Mouse (Mus musculus): ENCODE data around the gene Rftn1. TPM values are rescaled to one million over a fixed set of nuclear protein-coding genes. Genes with fewer than 3 reads are reported as not detected.

The Rftn1 gene
- polyA plus RNA-seq, 1 experiment from 2014 or later: 14.7 TPM

DNA sequence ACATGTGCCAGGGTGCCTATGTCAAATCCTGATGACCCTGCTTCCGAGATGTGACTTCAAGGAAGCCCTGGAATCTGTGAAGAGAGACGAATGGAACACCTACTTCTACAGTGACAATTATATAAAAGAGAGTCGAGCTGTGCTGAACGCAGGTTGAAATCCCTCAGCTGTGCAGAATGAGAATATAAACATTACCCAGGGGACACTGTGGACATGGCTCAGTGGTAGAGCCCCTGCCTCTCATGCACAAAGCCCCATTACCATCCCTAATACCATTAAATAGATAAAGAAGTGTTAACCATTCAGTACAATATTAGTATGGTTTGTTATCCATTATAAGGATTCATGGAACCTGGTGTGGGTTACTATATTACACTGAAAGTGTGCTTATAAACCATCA lies 7.2 kb downstream of the Rftn1 start:
- no peaks in the 10 kb centered on the region; the same call in 1 of the 2 replicates for H3K4me1 ChIP-seq
- ATAC-seq (replicated peaks; ENCODE audit: low FRiP score): no peak
- no peaks in the 10 kb centered on the region for H3K36me3 ChIP-seq
- WGBS: 80% methylated on average over 4 of the region's 4 CpGs
- H3K27ac ChIP-seq: no peak overlapping the region
- H3K9ac ChIP-seq: no peak overlapping the region
- no peaks in the 10 kb centered on the region for H3K9me3 ChIP-seq (replicated peaks)
- H3K4me3 ChIP-seq (replicated peaks): no peak overlapping the region
- no peak overlapping the region for H3K4me2 ChIP-seq
- no peaks in the 10 kb centered on the region for H3K27me3 ChIP-seq

DNA sequence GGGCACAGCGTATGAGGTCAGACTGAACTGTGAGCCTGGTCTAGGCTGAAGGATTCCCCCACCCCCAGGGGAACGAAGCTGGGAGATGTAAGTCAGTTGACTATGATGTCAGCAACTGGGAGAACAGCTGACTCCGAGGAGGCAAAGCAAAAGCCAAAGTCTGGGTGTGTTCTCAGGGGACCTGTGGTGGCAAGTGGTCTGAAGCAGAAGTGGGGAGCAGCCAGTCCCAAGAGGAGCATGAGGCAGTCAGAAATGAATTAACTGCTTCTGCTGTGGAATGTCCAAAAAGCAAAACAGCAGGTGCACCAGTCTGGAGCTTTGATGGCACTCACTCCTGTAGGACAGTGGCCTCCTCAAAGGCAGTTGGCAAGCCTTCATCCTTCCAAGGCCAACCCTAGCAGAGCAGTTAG lies 7.9 kb downstream of the Rftn1 start:
- H3K9me3 ChIP-seq (replicated peaks): no peaks in the 10 kb centered on the region
- no peak overlapping the region for H3K27ac ChIP-seq
- no peaks in the 10 kb centered on the region for H3K27me3 ChIP-seq
- no peak overlapping the region for H3K4me2 ChIP-seq
- ATAC-seq (replicated peaks; ENCODE audit: low FRiP score): no peak
- no peaks in the 10 kb centered on the region for H3K36me3 ChIP-seq
- H3K9ac ChIP-seq: no peak overlapping the region
- H3K4me1 ChIP-seq: no peaks in the 10 kb centered on the region; the same call in 1 of the 2 replicates
- H3K4me3 ChIP-seq (replicated peaks): no peak overlapping the region
- WGBS: 82% methylated on average over 3 of the region's 3 CpGs

- Histone ChIP-seq H3K4me2 (no peak overlapping the region), H3K27me3 (no peaks in the 10 kb centered on the region), H3K4me3 (replicated peaks) (no peak overlapping the region), H3K9me3 (replicated peaks) (no peaks in the 10 kb centered on the region), H3K36me3 (0 out of 2 replicates have a peak, but pooled peaks cover 5% of the 10 kb centered on the region), H3K9ac (no peak overlapping the region), H3K4me1 (no peaks in the 10 kb centered on the region; the same call in 1 of the 2 replicates), H3K27ac (no peak overlapping the region)
- 83% methylated on average over 4 of the region's 4 CpGs for WGBS
- ATAC-seq (replicated peaks; ENCODE audit: low FRiP score): no peak
Measured at GRCm38 (mm10) chr17:50180899-50181570, 9.4 kb downstream of the Rftn1 start.

GRCm38 (mm10) chr17:50173776-50174175 lies 16.7 kb downstream of the Rftn1 start:
- Histone ChIP-seq H3K4me1 (peaks cover 18% of the 10 kb centered on the region), H3K36me3 (0 out of 2 replicates have a peak, but pooled peaks cover 5% of the 10 kb centered on the region), H3K4me3 (replicated peaks) (no peak overlapping the region), H3K27ac (no peak overlapping the region), H3K4me2 (no peak overlapping the region), H3K27me3 (no peaks in the 10 kb centered on the region), H3K9ac (no peak overlapping the region), H3K9me3 (replicated peaks) (0 out of 2 replicates have a peak, but pooled peaks cover 3% of the 10 kb centered on the region)
- WGBS: 87% methylated on average over 3 of the region's 3 CpGs
- no peak for ATAC-seq (replicated peaks; ENCODE audit: low FRiP score)

DNA sequence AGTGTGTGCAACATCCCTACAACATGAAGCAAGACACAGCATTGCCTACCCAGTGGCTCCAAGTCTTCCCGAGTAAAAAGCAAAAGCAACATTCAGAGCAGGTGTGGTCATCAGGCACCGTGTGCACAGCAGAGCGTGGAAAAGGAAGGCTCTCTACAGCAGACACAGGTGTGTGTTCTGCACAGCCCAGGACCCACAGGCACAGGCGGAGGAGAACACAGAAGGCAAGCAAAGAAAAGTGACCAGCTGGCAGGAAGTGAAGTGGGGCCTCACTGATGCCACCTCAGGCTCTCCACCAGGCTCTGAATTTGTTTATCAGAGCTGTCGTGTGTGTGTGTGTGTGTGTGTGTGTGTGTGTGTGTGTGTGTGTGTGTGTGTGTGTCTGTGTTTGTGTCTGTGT lies 17.1 kb downstream of the Rftn1 start:
- no peaks in the 10 kb centered on the region for H3K27me3 ChIP-seq
- H3K9ac ChIP-seq: no peak overlapping the region
- no peak overlapping the region for H3K27ac ChIP-seq
- H3K9me3 ChIP-seq (replicated peaks): 0 out of 2 replicates have a peak, but pooled peaks cover 3% of the 10 kb centered on the region
- H3K4me1 ChIP-seq: peaks cover 18% of the 10 kb centered on the region
- no peak overlapping the region for H3K4me3 ChIP-seq (replicated peaks)
- WGBS: 90% methylated on average over 5 of the region's 5 CpGs
- H3K36me3 ChIP-seq: 0 out of 2 replicates have a peak, but pooled peaks cover 5% of the 10 kb centered on the region
- ATAC-seq (replicated peaks; ENCODE audit: low FRiP score): no peak
- no peak overlapping the region for H3K4me2 ChIP-seq

DNA sequence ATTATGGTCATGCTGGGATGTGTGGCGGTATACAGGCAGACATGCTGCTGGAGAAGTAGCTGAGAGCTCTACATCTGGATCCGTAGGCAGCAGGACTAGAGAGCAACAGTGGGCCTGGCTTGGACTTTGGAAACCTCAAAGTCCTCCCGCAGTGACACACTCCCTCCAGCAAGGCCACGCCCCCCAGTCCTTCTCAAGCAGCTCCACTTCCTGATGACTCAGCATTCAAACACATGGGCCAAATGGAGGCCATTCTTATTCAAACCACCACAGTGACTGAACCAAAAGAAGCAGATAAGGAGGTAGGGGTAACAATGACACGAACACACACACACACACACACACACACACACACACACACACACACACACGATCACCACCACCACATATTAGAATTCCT lies 17.7 kb downstream of the Rftn1 start:
- 0 out of 2 replicates have a peak, but pooled peaks cover 10% of the 10 kb centered on the region for H3K36me3 ChIP-seq
- H3K4me1 ChIP-seq: peaks cover 18% of the 10 kb centered on the region
- H3K4me3 ChIP-seq (replicated peaks): no peak overlapping the region
- 0 out of 2 replicates have a peak, but pooled peaks cover 3% of the 10 kb centered on the region for H3K9me3 ChIP-seq (replicated peaks)
- ATAC-seq (replicated peaks; ENCODE audit: low FRiP score): no peak
- H3K4me2 ChIP-seq: no peak overlapping the region
- no peak overlapping the region for H3K9ac ChIP-seq
- 92% methylated on average over 6 of the region's 6 CpGs for WGBS
- H3K27me3 ChIP-seq: no peaks in the 10 kb centered on the region
- H3K27ac ChIP-seq: no peak overlapping the region

DNA sequence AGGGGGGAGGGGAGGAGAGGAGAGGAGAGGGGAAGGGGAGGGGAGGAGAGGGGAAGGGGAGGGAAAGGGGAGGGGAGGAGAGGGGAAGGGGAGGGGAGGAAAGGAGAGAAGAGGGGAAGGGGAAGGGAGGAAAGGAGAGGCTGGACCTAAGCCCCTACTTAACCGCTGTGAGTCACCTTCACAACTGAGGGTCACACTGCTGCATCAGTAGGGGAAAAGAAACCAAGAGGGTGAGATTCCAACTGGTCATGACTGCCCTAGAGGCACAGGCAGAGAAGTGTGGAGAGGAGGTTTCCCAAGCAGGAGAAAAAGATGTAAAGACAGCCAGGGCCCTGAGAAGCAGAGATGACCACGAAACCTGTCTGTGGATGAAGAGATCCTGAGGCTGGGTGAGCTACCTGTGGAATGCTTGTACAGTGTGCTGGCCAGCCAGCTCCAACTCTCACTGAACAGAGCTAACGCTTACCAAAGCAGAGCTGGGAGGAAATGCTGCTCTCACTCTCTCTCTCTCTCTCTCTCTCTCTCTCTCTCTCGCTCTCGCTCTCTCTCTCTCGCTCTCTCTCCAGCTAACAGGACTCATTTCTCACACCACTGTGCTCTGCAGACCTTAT lies 19.4 kb downstream of the Rftn1 start:
- Histone ChIP-seq H3K9me3 (replicated peaks) (0 out of 2 replicates have a peak, but pooled peaks cover 3% of the 10 kb centered on the region), H3K4me1 (peaks cover 18% of the 10 kb centered on the region), H3K27me3 (no peaks in the 10 kb centered on the region), H3K4me2 (peak overlapping the region; percentile 4; the same call in 1 of the 2 replicates), H3K27ac (0 out of 2 replicates have a peak overlapping the region, but pooled peaks have one; percentile 18), H3K36me3 (0 out of 2 replicates have a peak, but pooled peaks cover 5% of the 10 kb centered on the region), H3K4me3 (replicated peaks) (no peak overlapping the region), H3K9ac (no peak overlapping the region)
- 52% methylated on average over 6 of the region's 6 CpGs for WGBS
- ATAC-seq (replicated peaks; ENCODE audit: low FRiP score): no peak

DNA sequence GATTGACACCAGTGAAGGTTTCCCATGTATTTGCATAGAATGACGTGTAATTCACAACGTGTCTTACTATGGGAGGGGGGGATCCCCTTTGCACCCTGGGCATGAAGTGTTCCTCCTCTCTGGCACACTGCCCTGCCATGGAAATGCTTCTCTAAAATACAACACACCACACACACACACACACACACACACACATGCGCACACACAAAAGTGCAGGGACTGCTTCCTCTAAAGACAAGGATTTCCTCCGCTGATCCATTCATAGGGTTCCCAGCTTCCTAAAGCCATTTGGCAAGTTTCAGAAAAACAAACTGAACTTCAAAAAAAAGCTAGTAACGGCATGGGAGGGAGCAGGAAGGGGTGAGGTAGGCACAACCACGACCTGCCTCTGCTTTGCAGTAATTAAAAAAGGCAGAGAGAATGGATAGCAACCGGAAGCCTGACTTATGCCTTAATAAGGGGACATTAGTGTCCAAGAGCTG lies 20.5 kb downstream of the Rftn1 start:
- Histone ChIP-seq H3K4me3 (replicated peaks) (no peak overlapping the region), H3K27ac (peak overlapping the region; percentile 67; the same call in 1 of the 2 replicates), H3K9ac (no peak overlapping the region), H3K27me3 (no peaks in the 10 kb centered on the region), H3K9me3 (replicated peaks) (peaks cover 4% of the 10 kb centered on the region; the same call in 1 of the 2 replicates), H3K4me1 (peaks cover 18% of the 10 kb centered on the region), H3K36me3 (0 out of 2 replicates have a peak, but pooled peaks cover 8% of the 10 kb centered on the region), H3K4me2 (no peak overlapping the region)
- peak; percentile 17; the same call in 1 of the 2 replicates for ATAC-seq (replicated peaks; ENCODE audit: low FRiP score)
- 43% methylated on average over 7 of the region's 7 CpGs for WGBS

DNA sequence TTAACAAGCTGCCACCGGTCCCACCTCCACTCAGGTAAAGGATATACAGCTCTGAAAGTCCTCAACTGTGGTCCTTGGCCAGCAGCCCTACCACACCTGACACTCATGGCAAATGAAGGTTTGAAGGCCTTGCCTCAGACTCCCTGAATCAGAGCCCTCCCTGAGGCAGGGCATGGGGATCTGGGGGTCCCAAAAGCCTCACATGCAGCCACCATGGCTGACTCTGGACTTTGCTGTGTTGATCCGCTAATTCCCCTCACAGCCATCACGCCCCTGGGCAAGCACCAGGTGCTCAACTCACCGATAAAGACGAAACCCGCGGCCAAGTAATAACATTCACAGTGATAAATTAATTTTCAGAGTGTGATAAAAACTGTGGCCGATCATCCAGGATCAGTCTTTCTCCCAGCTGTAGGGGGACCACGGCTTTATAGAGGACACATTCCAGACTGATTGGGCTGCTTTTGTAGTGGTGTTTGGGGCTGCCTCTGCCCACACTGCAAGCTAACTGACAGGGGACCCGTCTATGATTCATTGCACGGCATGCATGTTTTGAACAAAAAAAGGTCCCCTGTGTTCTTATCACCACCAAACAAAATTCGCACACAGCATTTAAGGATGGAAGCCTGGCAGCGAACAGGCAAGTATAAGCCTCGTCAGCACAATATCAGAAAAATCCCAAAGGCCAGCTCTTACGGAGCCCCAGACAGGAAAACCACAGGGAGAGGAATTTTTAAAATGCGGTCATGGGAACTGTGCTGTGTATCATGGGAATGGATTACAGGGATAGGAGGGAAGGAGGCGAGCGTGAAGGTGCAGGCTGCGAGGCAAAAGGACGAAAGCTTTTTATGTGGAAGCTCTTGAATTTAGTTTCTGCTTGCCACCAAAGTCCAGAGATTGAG lies 29.3 kb downstream of the Rftn1 start:
- peaks cover 11% of the 10 kb centered on the region; the same call in 1 of the 2 replicates for H3K36me3 ChIP-seq
- no peaks in the 10 kb centered on the region for H3K27me3 ChIP-seq
- H3K4me2 ChIP-seq: no peak overlapping the region
- peaks cover 8% of the 10 kb centered on the region; the same call in 1 of the 2 replicates for H3K9me3 ChIP-seq (replicated peaks)
- no peak for ATAC-seq (replicated peaks; ENCODE audit: low FRiP score)
- no peak overlapping the region for H3K4me3 ChIP-seq (replicated peaks)
- H3K9ac ChIP-seq: no peak overlapping the region
- H3K4me1 ChIP-seq: no peaks in the 10 kb centered on the region
- no peak overlapping the region for H3K27ac ChIP-seq
- 76% methylated on average over 20 of the region's 20 CpGs for WGBS

- H3K27me3 ChIP-seq: no peaks in the 10 kb centered on the region
- no peak overlapping the region for H3K27ac ChIP-seq
- H3K9me3 ChIP-seq (replicated peaks): peaks cover 8% of the 10 kb centered on the region; the same call in 1 of the 2 replicates
- peaks cover 11% of the 10 kb centered on the region; the same call in 1 of the 2 replicates for H3K36me3 ChIP-seq
- H3K4me2 ChIP-seq: no peak overlapping the region
- no peak overlapping the region for H3K9ac ChIP-seq
- no peak for ATAC-seq (replicated peaks; ENCODE audit: low FRiP score)
- H3K4me3 ChIP-seq (replicated peaks): no peak overlapping the region
- H3K4me1 ChIP-seq: no peaks in the 10 kb centered on the region
- WGBS: 81% methylated on average over 6 of the region's 6 CpGs
Measured at GRCm38 (mm10) chr17:50160357-50160756, 30.1 kb downstream of the Rftn1 start.

- Histone ChIP-seq H3K9ac (no peak overlapping the region), H3K4me3 (replicated peaks) (no peak overlapping the region), H3K36me3 (peaks cover 7% of the 10 kb centered on the region; the same call in 1 of the 2 replicates), H3K4me1 (no peaks in the 10 kb centered on the region), H3K27me3 (no peaks in the 10 kb centered on the region), H3K9me3 (replicated peaks) (peaks cover 5% of the 10 kb centered on the region; the same call in 1 of the 2 replicates), H3K4me2 (no peak overlapping the region), H3K27ac (no peak overlapping the region)
- no peak for ATAC-seq (replicated peaks; ENCODE audit: low FRiP score)
- 91% methylated on average over 6 of the region's 6 CpGs for WGBS
Measured at GRCm38 (mm10) chr17:50159816-50160215, 30.7 kb downstream of the Rftn1 start.
